4 mouse cellular contexts compared by ENCODE assay signal in genomic region chr1:104002906-104003305, GRCm38 (mm10).
A peak's percentile ranks its signal among the peaks of the same experiment; 100 is the strongest.
DNase-seq lines count a peak whose midpoint lies in the region; TF ChIP-seq lines count a peak whose summit lies in the region.
"Not testable (repeated sequence)": the region's sequence is repeated elsewhere in the genome, so short reads cannot be mapped to it uniquely, and the experiment has no call there.

No protein-coding gene starts in this region.

- H3K27ac ChIP-seq in kidney, adult 2 months (ENCODE audit: insufficient read depth, low read depth, low read length); liver, adult 2 months (replicated peaks; ENCODE audit: insufficient read depth, low read depth, low read length): not testable (repeated sequence)

- not testable (repeated sequence) for H3K4me3 ChIP-seq in kidney, adult 2 months (ENCODE audit: insufficient read depth, low read depth, low read length); liver, adult 2 months (ENCODE audit: insufficient read depth, low read depth, low read length)

- DNase-seq in kidney, adult 11 months, result peak; percentile 3
- DNase-seq in kidney, adult 2 months, result peak; percentile 51
- peak; percentile 58 for DNase-seq in kidney, adult 9 months
- peak; percentile 49 for DNase-seq in liver, adult 2 months (ENCODE audit: extremely low read depth, low read depth, low spot score)

- H3K4me1 ChIP-seq in kidney, adult 2 months (ENCODE audit: control insufficient read depth, insufficient read depth, low read length); liver, adult 2 months (ENCODE audit: control insufficient read depth, insufficient read depth, low read length): not testable (repeated sequence)

- not testable (repeated sequence) for H3K79me2 ChIP-seq in liver, adult 2 months (ENCODE audit: control insufficient read depth, insufficient read depth, low read length)

- H3K36me3 ChIP-seq in kidney, adult 2 months (ENCODE audit: control insufficient read depth, insufficient read depth, low read length); liver, adult 2 months (ENCODE audit: control insufficient read depth, insufficient read depth, low read length): not testable (repeated sequence)

- not testable (repeated sequence) for TF ChIP-seq CTCF in kidney, adult 2 months (conservative IDR thresholded peaks at IDR 0.05; ENCODE audit: insufficient read depth, insufficient read length, low read depth, low read length); liver, adult 2 months (IDR thresholded peaks at IDR 0.05; ENCODE audit: low read depth, low read length)

- not testable (repeated sequence) for TF ChIP-seq POLR2A in kidney, adult 2 months (IDR thresholded peaks at IDR 0.05; ENCODE audit: low read depth, low read length); liver, adult 2 months (IDR thresholded peaks at IDR 0.05; ENCODE audit: extremely low read depth, insufficient read depth, low read length)

- not testable (repeated sequence) for H3K9ac ChIP-seq in liver, adult 2 months (ENCODE audit: low read depth, low read length)

- not testable (repeated sequence) for H3K27me3 ChIP-seq in kidney, adult 2 months (replicated peaks; ENCODE audit: control insufficient read depth, insufficient read depth, low read length); liver, adult 2 months (ENCODE audit: control insufficient read depth, insufficient read depth, low read length)

Comparison
In these comparisons a context has a peak if more than half of its experiments do, and no peak if none do; other contexts are left out.
1. DNase-seq: peak in every context shown above with its lines; median percentile 58 in kidney, adult 9 months; 51 in kidney, adult 2 months; 49 in liver, adult 2 months; 3 in kidney, adult 11 months.